Mouse (Mus musculus): ENCODE results near the gene Fam243. TPM values are rescaled to one million over a fixed set of nuclear protein-coding genes. Genes with fewer than 3 reads are reported as not detected.

Fam243 gene
- polyA plus RNA-seq, 1 experiment from 2014 or later: not detected

- Histone ChIP-seq H3K4me1 (replicated peaks) (peaks cover 9% of the 10 kb centered on the region), H3K9ac (no peak overlapping the region), H3K27me3 (no peaks in the 10 kb centered on the region), H3K4me3 (replicated peaks) (no peak overlapping the region), H3K9me3 (replicated peaks) (no peaks in the 10 kb centered on the region), H3K4me2 (no peak overlapping the region), H3K27ac (replicated peaks) (no peak overlapping the region), H3K36me3 (replicated peaks) (no peaks in the 10 kb centered on the region)
- no peak for ATAC-seq (ENCODE audit: insufficient read depth)
- 71% methylated on average over 12 of the region's 12 CpGs for WGBS (ENCODE audit: insufficient replicate concordance)
Observed at GRCm38 (mm10) chr16:92348941-92349340, 27.7 kb upstream of the Fam243 start.

GRCm38 (mm10) chr16:92346297-92346916, 25.2 kb upstream of the Fam243 start:
- Histone ChIP-seq H3K9me3 (replicated peaks) (no peaks in the 10 kb centered on the region), H3K4me1 (replicated peaks) (peaks cover 12% of the 10 kb centered on the region), H3K4me3 (replicated peaks) (no peak overlapping the region), H3K9ac (no peak overlapping the region), H3K27ac (replicated peaks) (no peak overlapping the region), H3K4me2 (no peak overlapping the region), H3K27me3 (no peaks in the 10 kb centered on the region), H3K36me3 (replicated peaks) (no peaks in the 10 kb centered on the region)
- no peak for ATAC-seq (ENCODE audit: insufficient read depth)
- 65% methylated on average over 13 of the region's 13 CpGs for WGBS (ENCODE audit: insufficient replicate concordance)

GRCm38 (mm10) chr16:92345177-92345576, 23.9 kb upstream of the Fam243 start:
- no peaks in the 10 kb centered on the region for H3K27me3 ChIP-seq
- no peak overlapping the region for H3K27ac ChIP-seq (replicated peaks)
- no peak overlapping the region; the same call in 1 of the 2 replicates for H3K9ac ChIP-seq
- peaks cover 23% of the 10 kb centered on the region for H3K4me1 ChIP-seq (replicated peaks)
- H3K4me3 ChIP-seq (replicated peaks): no peak overlapping the region
- ATAC-seq (ENCODE audit: insufficient read depth): no peak
- WGBS (ENCODE audit: insufficient replicate concordance): 25% methylated on average over 11 of the region's 11 CpGs
- no peaks in the 10 kb centered on the region for H3K36me3 ChIP-seq (replicated peaks)
- H3K9me3 ChIP-seq (replicated peaks): no peaks in the 10 kb centered on the region
- H3K4me2 ChIP-seq: 0 out of 2 replicates have a peak overlapping the region, but pooled peaks have one; percentile 15

- peak overlapping the region; percentile 70 for H3K4me2 ChIP-seq
- WGBS (ENCODE audit: insufficient replicate concordance): 26% methylated on average over 27 of the region's 27 CpGs
- ATAC-seq (ENCODE audit: insufficient read depth): peak; percentile 77
- H3K9me3 ChIP-seq (replicated peaks): no peaks in the 10 kb centered on the region
- H3K27ac ChIP-seq (replicated peaks): no peak overlapping the region
- no peak overlapping the region; the same call in 1 of the 2 replicates for H3K9ac ChIP-seq
- H3K4me3 ChIP-seq (replicated peaks): peak overlapping the region; percentile 41
- peaks cover 8% of the 10 kb centered on the region for H3K27me3 ChIP-seq
- H3K4me1 ChIP-seq (replicated peaks): peaks cover 26% of the 10 kb centered on the region
- no peaks in the 10 kb centered on the region for H3K36me3 ChIP-seq (replicated peaks)
Observed at GRCm38 (mm10) chr16:92340612-92341511, 19.6 kb upstream of the Fam243 start.

GRCm38 (mm10) chr16:92336280-92336679, 15.0 kb upstream of the Fam243 start:
- ATAC-seq (ENCODE audit: insufficient read depth): no peak
- WGBS (ENCODE audit: insufficient replicate concordance): 8% methylated on average over 9 of the region's 9 CpGs
- Histone ChIP-seq H3K4me1 (replicated peaks) (peaks cover 15% of the 10 kb centered on the region), H3K9me3 (replicated peaks) (no peaks in the 10 kb centered on the region), H3K27me3 (peaks cover 14% of the 10 kb centered on the region), H3K9ac (no peak overlapping the region), H3K36me3 (replicated peaks) (no peaks in the 10 kb centered on the region), H3K4me2 (no peak overlapping the region), H3K27ac (replicated peaks) (no peak overlapping the region), H3K4me3 (replicated peaks) (no peak overlapping the region)

GRCm38 (mm10) chr16:92334600-92334999, 13.4 kb upstream of the Fam243 start:
- Histone ChIP-seq H3K9me3 (replicated peaks) (no peaks in the 10 kb centered on the region), H3K4me3 (replicated peaks) (no peak overlapping the region), H3K36me3 (replicated peaks) (no peaks in the 10 kb centered on the region), H3K27me3 (peaks cover 14% of the 10 kb centered on the region), H3K4me1 (replicated peaks) (no peaks in the 10 kb centered on the region), H3K9ac (no peak overlapping the region), H3K27ac (replicated peaks) (no peak overlapping the region), H3K4me2 (no peak overlapping the region)
- no peak for ATAC-seq (ENCODE audit: insufficient read depth)
- 45% methylated on average over 9 of the region's 9 CpGs for WGBS (ENCODE audit: insufficient replicate concordance)

- no peak overlapping the region for H3K9ac ChIP-seq
- no peak for ATAC-seq (ENCODE audit: insufficient read depth)
- 51% methylated on average over 5 of the region's 5 CpGs for WGBS (ENCODE audit: insufficient replicate concordance)
Observed at GRCm38 (mm10) chr16:92330966-92331365, 9.7 kb upstream of the Fam243 start.

GRCm38 (mm10) chr16:92327911-92328310, 6.7 kb upstream of the Fam243 start:
- 74% methylated on average over 10 of the region's 10 CpGs for WGBS (ENCODE audit: insufficient replicate concordance)
- Histone ChIP-seq H3K36me3 (replicated peaks) (no peaks in the 10 kb centered on the region), H3K27me3 (no peaks in the 10 kb centered on the region; the same call in 1 of the 2 replicates), H3K4me2 (no peak overlapping the region), H3K4me3 (replicated peaks) (no peak overlapping the region), H3K9ac (no peak overlapping the region), H3K27ac (replicated peaks) (no peak overlapping the region), H3K4me1 (replicated peaks) (no peaks in the 10 kb centered on the region), H3K9me3 (replicated peaks) (no peaks in the 10 kb centered on the region)
- no peak for ATAC-seq (ENCODE audit: insufficient read depth)

More at GRCm38 (mm10) chr16:92330966-92331365, 9.7 kb upstream of the Fam243 start:
- H3K27me3 ChIP-seq: peaks cover 7% of the 10 kb centered on the region
- H3K4me2 ChIP-seq: no peak overlapping the region
- H3K27ac ChIP-seq (replicated peaks): no peak overlapping the region
- H3K4me3 ChIP-seq (replicated peaks): no peak overlapping the region
- H3K36me3 ChIP-seq (replicated peaks): no peaks in the 10 kb centered on the region
- H3K4me1 ChIP-seq (replicated peaks): no peaks in the 10 kb centered on the region
- no peaks in the 10 kb centered on the region for H3K9me3 ChIP-seq (replicated peaks)

- Histone ChIP-seq H3K9ac (no peak overlapping the region), H3K4me3 (replicated peaks) (no peak overlapping the region), H3K27ac (replicated peaks) (no peak overlapping the region), H3K4me2 (no peak overlapping the region), H3K4me1 (replicated peaks) (no peaks in the 10 kb centered on the region), H3K36me3 (replicated peaks) (no peaks in the 10 kb centered on the region), H3K9me3 (replicated peaks) (no peaks in the 10 kb centered on the region), H3K27me3 (no peaks in the 10 kb centered on the region)
- ATAC-seq (ENCODE audit: insufficient read depth): no peak
- WGBS (ENCODE audit: insufficient replicate concordance): 39% methylated on average over 1 of the region's 1 CpGs
Observed at GRCm38 (mm10) chr16:92325062-92325406, 3.8 kb upstream of the Fam243 start.

- ATAC-seq (ENCODE audit: insufficient read depth): no peak
- H3K27ac ChIP-seq (replicated peaks): no peak overlapping the region
- WGBS (ENCODE audit: insufficient replicate concordance): 58% methylated on average over 7 of the region's 7 CpGs
- H3K9ac ChIP-seq: no peak overlapping the region
- H3K4me2 ChIP-seq: no peak overlapping the region
- no peaks in the 10 kb centered on the region for H3K27me3 ChIP-seq
- H3K36me3 ChIP-seq (replicated peaks): no peaks in the 10 kb centered on the region
- H3K9me3 ChIP-seq (replicated peaks): no peaks in the 10 kb centered on the region
- H3K4me3 ChIP-seq (replicated peaks): no peak overlapping the region
- H3K4me1 ChIP-seq (replicated peaks): no peaks in the 10 kb centered on the region
Observed at GRCm38 (mm10) chr16:92324309-92325061, 3.2 kb upstream of the Fam243 start.

GRCm38 (mm10) chr16:92320361-92320760, 880 bp downstream of the Fam243 start:
- 59% methylated on average over 3 of the region's 3 CpGs for WGBS (ENCODE audit: insufficient replicate concordance)
- no peaks in the 10 kb centered on the region for H3K27me3 ChIP-seq
- H3K4me3 ChIP-seq (replicated peaks): no peak overlapping the region
- H3K9me3 ChIP-seq (replicated peaks): no peaks in the 10 kb centered on the region
- H3K4me2 ChIP-seq: no peak overlapping the region
- ATAC-seq (ENCODE audit: insufficient read depth): no peak
- no peak overlapping the region for H3K9ac ChIP-seq
- no peaks in the 10 kb centered on the region for H3K36me3 ChIP-seq (replicated peaks)
- no peaks in the 10 kb centered on the region for H3K4me1 ChIP-seq (replicated peaks)
- no peak overlapping the region for H3K27ac ChIP-seq (replicated peaks)
